Mouse (Mus musculus): ENCODE data around the gene Cand1. TPM values are rescaled to one million over a fixed set of nuclear protein-coding genes. Genes with fewer than 3 reads are reported as not detected.

Cand1 gene
- polyA plus RNA-seq, 1 experiment from 2014 or later = 35.8 TPM

- H3K4me3 ChIP-seq = peak overlapping the region; percentile 99
- H3K4me2 ChIP-seq = peak overlapping the region; percentile 91
- H3K27me3 ChIP-seq (replicated peaks) = no peaks in the 10 kb centered on the region
- peak overlapping the region; percentile 99 for H3K9ac ChIP-seq
- peak overlapping the region; percentile 99 for H3K27ac ChIP-seq (replicated peaks)
- ATAC-seq (ENCODE audit: extremely low read depth, insufficient number of reproducible peaks, low FRiP score, low TSS enrichment) = no peak; the same call in 1 of the 2 replicates
- under 1% methylated on average over 32 of the region's 37 CpGs for WGBS
- no peaks in the 10 kb centered on the region for H3K9me3 ChIP-seq
- H3K36me3 ChIP-seq = peaks cover 18% of the 10 kb centered on the region
- peaks cover 26% of the 10 kb centered on the region for H3K4me1 ChIP-seq
These were observed 254 bp downstream of the Cand1 start for GRCm38 (mm10) chr10:119239633-119239968.

GRCm38 (mm10) chr10:119238985-119239631 is 747 bp downstream of the Cand1 start:
- H3K36me3 ChIP-seq = peaks cover 22% of the 10 kb centered on the region
- H3K27ac ChIP-seq (replicated peaks) = peak overlapping the region; percentile 99
- H3K4me2 ChIP-seq = peak overlapping the region; percentile 91
- H3K9me3 ChIP-seq = no peaks in the 10 kb centered on the region
- ATAC-seq (ENCODE audit: extremely low read depth, insufficient number of reproducible peaks, low FRiP score, low TSS enrichment) = peak; percentile 23
- H3K4me3 ChIP-seq = peak overlapping the region; percentile 99
- peaks cover 26% of the 10 kb centered on the region for H3K4me1 ChIP-seq
- under 1% methylated on average over 43 of the region's 54 CpGs for whole genome bisulfite sequencing
- peak overlapping the region; percentile 99 for H3K9ac ChIP-seq
- no peaks in the 10 kb centered on the region for H3K27me3 ChIP-seq (replicated peaks)

DNA sequence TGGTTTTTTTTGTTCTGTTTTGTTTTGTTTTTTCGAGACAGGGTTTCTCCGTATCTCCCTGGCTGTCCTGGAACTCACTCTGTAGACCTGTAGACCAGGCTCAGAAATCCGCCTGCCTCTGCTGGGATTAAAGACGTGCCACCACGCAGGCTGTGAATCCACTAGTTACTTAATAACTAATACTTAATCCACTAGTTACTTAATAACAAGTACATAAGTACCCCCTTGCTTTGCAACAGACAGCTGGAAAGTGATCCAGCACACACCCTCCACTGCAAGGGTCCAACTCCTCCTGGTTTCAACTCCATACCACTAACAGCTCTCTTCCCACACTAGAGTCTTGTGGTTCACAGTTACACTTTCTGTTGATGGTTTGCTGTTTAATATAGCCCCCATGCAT is 8.3 kb downstream of the Cand1 start:
- WGBS = 82% methylated on average over 5 of the region's 5 CpGs
- H3K4me1 ChIP-seq = peaks cover 51% of the 10 kb centered on the region
- no peaks in the 10 kb centered on the region for H3K9me3 ChIP-seq
- H3K4me3 ChIP-seq = no peak overlapping the region
- H3K36me3 ChIP-seq = peaks cover 27% of the 10 kb centered on the region
- H3K9ac ChIP-seq = no peak overlapping the region
- no peak overlapping the region for H3K4me2 ChIP-seq
- no peaks in the 10 kb centered on the region for H3K27me3 ChIP-seq (replicated peaks)
- ATAC-seq (ENCODE audit: extremely low read depth, insufficient number of reproducible peaks, low FRiP score, low TSS enrichment) = no peak
- H3K27ac ChIP-seq (replicated peaks) = no peak overlapping the region

DNA sequence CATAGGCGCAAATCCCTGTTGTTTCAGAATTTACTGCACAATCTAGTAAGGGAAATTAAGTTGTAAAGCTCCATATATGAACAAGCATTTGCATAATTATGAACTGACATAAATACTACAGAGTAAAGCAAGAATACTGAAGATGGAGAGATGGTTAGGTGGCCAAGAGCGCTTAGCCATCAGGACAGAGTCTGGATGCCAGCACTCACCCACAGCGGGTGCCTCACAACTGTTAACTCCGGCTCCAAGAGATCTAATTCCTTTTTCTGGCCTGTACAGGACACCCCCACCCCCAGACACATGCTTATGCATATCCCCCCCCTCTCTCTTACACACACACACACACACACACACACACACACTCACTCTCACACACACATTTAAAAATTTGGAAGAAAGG is 9.2 kb downstream of the Cand1 start:
- ATAC-seq (ENCODE audit: extremely low read depth, insufficient number of reproducible peaks, low FRiP score, low TSS enrichment) = no peak

DNA sequence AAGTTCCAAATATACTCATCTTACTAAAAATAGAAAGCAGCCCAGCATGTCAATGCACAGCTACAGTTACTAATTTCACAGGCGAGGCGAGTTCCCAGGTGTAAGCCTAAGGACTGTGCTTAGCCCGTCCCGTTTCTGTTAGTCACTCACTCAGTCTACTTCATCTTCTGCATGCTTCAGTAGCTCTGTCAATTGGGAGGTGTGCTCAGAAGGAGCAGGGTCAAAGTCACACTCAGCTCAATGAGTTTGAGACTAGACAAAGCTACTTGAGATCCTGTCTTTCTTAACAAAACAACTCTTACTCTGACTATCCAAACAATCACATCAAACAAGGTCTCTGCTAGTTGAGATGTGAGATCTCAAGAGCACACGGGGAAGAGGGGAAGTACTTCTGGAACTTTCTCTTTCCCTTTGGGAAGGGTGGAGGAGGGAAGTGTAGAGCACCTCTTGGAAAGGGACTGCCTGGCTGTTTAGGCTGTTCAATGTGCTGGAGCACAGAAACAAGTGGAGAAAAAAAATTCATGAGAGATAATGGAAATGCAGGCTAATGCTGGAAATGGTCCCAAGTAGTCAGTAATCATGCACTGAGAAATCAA is 9.7 kb downstream of the Cand1 start:
- no peak for ATAC-seq (ENCODE audit: extremely low read depth, insufficient number of reproducible peaks, low FRiP score, low TSS enrichment)
- Histone ChIP-seq H3K9ac (no peak overlapping the region), H3K4me1 (peaks cover 49% of the 10 kb centered on the region), H3K4me3 (no peak overlapping the region), H3K9me3 (no peaks in the 10 kb centered on the region), H3K36me3 (peaks cover 31% of the 10 kb centered on the region), H3K4me2 (peak overlapping the region; percentile 48), H3K27me3 (replicated peaks) (no peaks in the 10 kb centered on the region), H3K27ac (replicated peaks) (peak overlapping the region; percentile 46)
- 37% methylated on average over 5 of the region's 5 CpGs for WGBS

More for the DNA sequence above, 9.2 kb downstream of the Cand1 start:
- peaks cover 31% of the 10 kb centered on the region for H3K36me3 ChIP-seq
- H3K27me3 ChIP-seq (replicated peaks) = no peaks in the 10 kb centered on the region
- WGBS = 73% methylated on average over 4 of the region's 4 CpGs
- H3K27ac ChIP-seq (replicated peaks) = 0 out of 2 replicates have a peak overlapping the region, but pooled peaks have one; percentile 47
- H3K4me3 ChIP-seq = no peak overlapping the region
- peak overlapping the region; percentile 48 for H3K4me2 ChIP-seq
- H3K9ac ChIP-seq = no peak overlapping the region; the same call in 1 of the 2 replicates
- H3K4me1 ChIP-seq = peaks cover 50% of the 10 kb centered on the region
- H3K9me3 ChIP-seq = no peaks in the 10 kb centered on the region

- 61% methylated on average over 4 of the region's 4 CpGs for WGBS
- H3K9ac ChIP-seq = no peak overlapping the region
- H3K36me3 ChIP-seq = peaks cover 47% of the 10 kb centered on the region
- no peak overlapping the region for H3K4me2 ChIP-seq
- no peaks in the 10 kb centered on the region for H3K27me3 ChIP-seq (replicated peaks)
- H3K4me3 ChIP-seq = no peak overlapping the region
- peaks cover 36% of the 10 kb centered on the region for H3K4me1 ChIP-seq
- no peak overlapping the region for H3K27ac ChIP-seq (replicated peaks)
- H3K9me3 ChIP-seq = no peaks in the 10 kb centered on the region
- ATAC-seq (ENCODE audit: extremely low read depth, insufficient number of reproducible peaks, low FRiP score, low TSS enrichment) = no peak
These were observed 16.2 kb downstream of the Cand1 start for GRCm38 (mm10) chr10:119223686-119224085.

- Histone ChIP-seq H3K36me3 (peaks cover 60% of the 10 kb centered on the region), H3K4me2 (no peak overlapping the region), H3K27ac (replicated peaks) (no peak overlapping the region), H3K27me3 (replicated peaks) (no peaks in the 10 kb centered on the region), H3K9ac (no peak overlapping the region), H3K9me3 (no peaks in the 10 kb centered on the region), H3K4me3 (no peak overlapping the region), H3K4me1 (peaks cover 33% of the 10 kb centered on the region)
- WGBS = 64% methylated on average over 5 of the region's 5 CpGs
- no peak for ATAC-seq (ENCODE audit: extremely low read depth, insufficient number of reproducible peaks, low FRiP score, low TSS enrichment)
These were observed 18.2 kb downstream of the Cand1 start for GRCm38 (mm10) chr10:119221631-119222030.

- Histone ChIP-seq H3K4me1 (peaks cover 33% of the 10 kb centered on the region), H3K9ac (no peak overlapping the region), H3K36me3 (peaks cover 58% of the 10 kb centered on the region), H3K9me3 (no peaks in the 10 kb centered on the region), H3K4me2 (no peak overlapping the region), H3K27me3 (replicated peaks) (no peaks in the 10 kb centered on the region), H3K27ac (replicated peaks) (no peak overlapping the region), H3K4me3 (no peak overlapping the region)
- ATAC-seq (ENCODE audit: extremely low read depth, insufficient number of reproducible peaks, low FRiP score, low TSS enrichment) = no peak
- 71% methylated on average over 11 of the region's 11 CpGs for WGBS
These were observed 20.4 kb downstream of the Cand1 start for GRCm38 (mm10) chr10:119219415-119219814.

GRCm38 (mm10) chr10:119218274-119219080 is 21.4 kb downstream of the Cand1 start:
- Histone ChIP-seq H3K27ac (replicated peaks) (no peak overlapping the region), H3K9ac (no peak overlapping the region), H3K4me1 (peaks cover 28% of the 10 kb centered on the region), H3K27me3 (replicated peaks) (no peaks in the 10 kb centered on the region), H3K9me3 (no peaks in the 10 kb centered on the region), H3K4me3 (no peak overlapping the region), H3K36me3 (peaks cover 56% of the 10 kb centered on the region), H3K4me2 (no peak overlapping the region)
- no peak for ATAC-seq (ENCODE audit: extremely low read depth, insufficient number of reproducible peaks, low FRiP score, low TSS enrichment)
- WGBS = 86% methylated on average over 15 of the region's 15 CpGs

DNA sequence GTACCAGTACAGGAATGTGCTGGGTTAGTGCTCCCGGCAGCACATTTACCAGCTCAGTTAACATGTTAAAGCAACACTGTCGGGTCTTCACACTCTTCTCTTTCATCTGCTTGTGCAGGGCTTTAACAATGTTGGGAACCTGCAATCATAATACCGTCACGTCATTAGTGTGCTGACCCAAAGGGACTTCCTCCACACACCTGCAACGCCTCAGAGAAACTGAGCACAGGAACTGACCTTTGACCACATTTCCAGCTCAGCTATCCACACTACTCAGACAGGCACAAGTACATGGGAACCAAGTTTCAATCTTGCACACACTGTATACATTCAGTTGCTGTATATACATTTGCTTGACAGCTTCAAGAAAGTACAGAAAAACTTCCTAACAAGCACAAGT is 27.4 kb downstream of the Cand1 start:
- no peak overlapping the region for H3K4me3 ChIP-seq
- H3K27me3 ChIP-seq (replicated peaks) = no peaks in the 10 kb centered on the region
- H3K4me2 ChIP-seq = no peak overlapping the region
- no peak for ATAC-seq (ENCODE audit: extremely low read depth, insufficient number of reproducible peaks, low FRiP score, low TSS enrichment)
- H3K9ac ChIP-seq = no peak overlapping the region
- H3K9me3 ChIP-seq = no peaks in the 10 kb centered on the region
- no peak overlapping the region for H3K27ac ChIP-seq (replicated peaks)
- peaks cover 92% of the 10 kb centered on the region for H3K36me3 ChIP-seq
- WGBS = 82% methylated on average over 5 of the region's 5 CpGs
- H3K4me1 ChIP-seq = no peaks in the 10 kb centered on the region

- H3K4me3 ChIP-seq = no peak overlapping the region
- ATAC-seq (ENCODE audit: extremely low read depth, insufficient number of reproducible peaks, low FRiP score, low TSS enrichment) = no peak
- no peak overlapping the region for H3K9ac ChIP-seq
- H3K36me3 ChIP-seq = peaks cover 92% of the 10 kb centered on the region
- H3K4me2 ChIP-seq = no peak overlapping the region
- no peaks in the 10 kb centered on the region for H3K9me3 ChIP-seq
- no peaks in the 10 kb centered on the region for H3K4me1 ChIP-seq
- WGBS = 86% methylated on average over 11 of the region's 11 CpGs
- no peak overlapping the region for H3K27ac ChIP-seq (replicated peaks)
- H3K27me3 ChIP-seq (replicated peaks) = no peaks in the 10 kb centered on the region
These were observed 28.6 kb downstream of the Cand1 start for GRCm38 (mm10) chr10:119211251-119211650.

Measured in heart, embryonic 13.5 days (tissue).